Mouse (Mus musculus) MEL (cell line): Measurements from ENCODE around the gene Fyco1.

Experiments
- CTCF ChIP-seq, 3 experiments: IDR thresholded peaks in 2 of 3; conservative IDR thresholded peaks in 1 of 3; 2 replicates each; pipeline ENCODE4 v1.5.1; 2011 to 2012; ENCODE audit warnings: low read length in 3 of 3, low read depth in 2 of 3, mild to moderate bottlenecking in 2 of 3, improper control_type of control experiment in 1 of 3, inconsistent platforms in 1 of 3, mixed read lengths in 1 of 3, moderate library complexity in 1 of 3; ENCODE audit not compliant: control insufficient read depth in 1 of 3, insufficient read depth in 1 of 3, poor library complexity in 1 of 3, severe bottlenecking in 1 of 3
- EP300 ChIP-seq, 2 experiments: IDR thresholded peaks; 2 replicates each; pipeline ENCODE4 v1.6.1; 2011; ENCODE audit warnings: improper control_type of control experiment in 2 of 2, low read length in 2 of 2, low read depth in 1 of 2, mild to moderate bottlenecking in 1 of 2
- GATA1 ChIP-seq: IDR thresholded peaks from 2 replicates; pipeline ENCODE4 v1.6.1; 2011; ENCODE audit warnings: low read depth, low read length, improper control_type of control experiment
- KAT2A ChIP-seq: conservative IDR thresholded peaks from 2 replicates; pipeline ENCODE4 v1.6.1; 2012; ENCODE audit warnings: low read depth, low read length, improper control_type of control experiment, inconsistent platforms
- MAFK ChIP-seq: IDR thresholded peaks from 2 replicates; pipeline ENCODE4 v1.6.1; 2011; ENCODE audit warnings: low read depth, mild to moderate bottlenecking, low read length, improper control_type of control experiment, borderline replicate concordance
- MAZ ChIP-seq: IDR thresholded peaks from 2 replicates; pipeline ENCODE4 v1.6.1; 2012; ENCODE audit warnings: low read depth, mild to moderate bottlenecking, inconsistent platforms, low read length, improper control_type of control experiment
- MXI1 ChIP-seq: IDR thresholded peaks from 2 replicates; pipeline ENCODE4 v1.6.1; 2011; ENCODE audit warnings: mild to moderate bottlenecking, low read depth, low read length, improper control_type of control experiment
- NELFE ChIP-seq: IDR thresholded peaks from 2 replicates; pipeline ENCODE4 v1.6.1; 2011; ENCODE audit warnings: low read depth, low read length, improper control_type of control experiment
- NRF1 ChIP-seq: IDR thresholded peaks from 2 replicates; pipeline ENCODE4 v1.6.1; 2014; ENCODE audit warnings: low read depth, mild to moderate bottlenecking, inconsistent platforms, low read length, improper control_type of control experiment, moderate library complexity; ENCODE audit not compliant: poor library complexity, insufficient read depth, severe bottlenecking
- POLR2A ChIP-seq, 2 experiments: IDR thresholded peaks; 2 replicates each; pipeline ENCODE4 v1.6.1; 2011 to 2012; ENCODE audit warnings: low read length in 2 of 2, mild to moderate bottlenecking in 2 of 2, control low read depth in 1 of 2, improper control_type of control experiment in 1 of 2, low read depth in 1 of 2, moderate library complexity in 1 of 2; ENCODE audit not compliant: control insufficient read depth in 1 of 2, insufficient read depth in 1 of 2, poor library complexity in 1 of 2
- SIN3A ChIP-seq: IDR thresholded peaks from 2 replicates; pipeline ENCODE4 v1.6.1; 2012; ENCODE audit warnings: low read length, improper control_type of control experiment, inconsistent platforms
- TAL1 ChIP-seq: IDR thresholded peaks from 2 replicates; pipeline ENCODE4 v1.6.1; 2012; ENCODE audit warnings: mild to moderate bottlenecking, inconsistent platforms, low read length, moderate library complexity, mixed read lengths
- USF2 ChIP-seq, 2 experiments: IDR thresholded peaks; 2 replicates each; pipeline ENCODE4 v1.6.1; 2011 to 2012; ENCODE audit warnings: improper control_type of control experiment in 2 of 2, low read length in 2 of 2, borderline replicate concordance in 1 of 2, inconsistent platforms in 1 of 2, low read depth in 1 of 2, mild to moderate bottlenecking in 1 of 2; ENCODE audit not compliant: insufficient read depth in 1 of 2

- TF ChIP-seq POLR2A (IDR thresholded peaks at IDR 0.05; ENCODE audit: control insufficient read depth in 1 of 2, insufficient read depth in 1 of 2, low read depth in 1 of 2, low read length in 2 of 2, poor library complexity in 1 of 2) (no peak), MAZ (no peak), EP300 (IDR thresholded peaks at IDR 0.05; ENCODE audit: low read depth in 1 of 2, low read length in 2 of 2) (no peak), MAFK (no peak), KAT2A (no peak), SIN3A (no peak), NRF1 (no peak), TAL1 (no peak), CTCF (IDR thresholded peaks at IDR 0.05 in 2 of 3, conservative IDR thresholded peaks at IDR 0.05 in 1 of 3; ENCODE audit: control insufficient read depth in 1 of 3, insufficient read depth in 1 of 3, low read depth in 2 of 3, low read length in 3 of 3, poor library complexity in 1 of 3, severe bottlenecking in 1 of 3) (no peak), GATA1 (no peak), USF2 (IDR thresholded peaks at IDR 0.05; ENCODE audit: borderline replicate concordance in 1 of 2, insufficient read depth in 1 of 2, low read depth in 1 of 2, low read length in 2 of 2) (no peak), MXI1 (no peak), NELFE (no peak)
Observed at GRCm38 (mm10) chr9:123760806-123761205, 90.9 kb downstream of the Fyco1 start.
